ENCODE assay signal across 9 mouse cellular contexts in genomic region chr5:115520325-115520869, GRCm38 (mm10). TPM values are rescaled to one million over a fixed set of nuclear protein-coding genes. Genes with fewer than 3 reads are reported as not detected.
A peak's percentile ranks its signal among the peaks of the same experiment; 100 is the strongest.
DNase-seq lines count a peak whose midpoint lies in the region; ATAC-seq lines count a peak whose summit lies in the region.
"Had no signal": no experiment of that assay in that cellular context is flagged by ENCODE, and none has a peak within 500 bp of the region (broad histone marks: within the 10 kb centered on the region; RNA-seq: fewer than 3 reads in every experiment).

No protein-coding gene starts in this region.

- 84% methylated on average over 21 of the region's 21 CpGs for WGBS in forebrain, embryonic 12.5 days
- 88% methylated on average over 21 of the region's 21 CpGs for WGBS in forebrain, embryonic 15.5 days
- WGBS in heart, embryonic 14.5 days = 47% methylated on average over 21 of the region's 21 CpGs
- WGBS in liver, embryonic 11.5 days = 35% methylated on average over 21 of the region's 21 CpGs

- H3K4me3 ChIP-seq in forebrain, embryonic 12.5 days (replicated peaks) = no peak overlapping the region
- H3K4me3 ChIP-seq in forebrain, embryonic 15.5 days = no peak overlapping the region
- no peak overlapping the region for H3K4me3 ChIP-seq in heart, embryonic 14.5 days (ENCODE audit: control insufficient read depth in 1 of 2, insufficient read depth in 1 of 2, low read depth in 1 of 2, low read length in 2 of 2)
- H3K4me3 ChIP-seq in liver, embryonic 11.5 days (ENCODE audit: low read depth, low read length) = peak overlapping the region; percentile 21; the same call in 1 of the 2 replicates

- 0 out of 2 replicates have a peak overlapping the region, but pooled peaks have one; percentile 13 for H3K27ac ChIP-seq in forebrain, embryonic 12.5 days
- H3K27ac ChIP-seq in forebrain, embryonic 15.5 days (replicated peaks) = no peak overlapping the region
- H3K27ac ChIP-seq in heart, embryonic 14.5 days (replicated peaks in 1 of 2; ENCODE audit: control insufficient read depth in 1 of 2, insufficient read depth in 1 of 2, low read depth in 2 of 2, low read length in 2 of 2) = peak overlapping the region; percentile 60 to 74
- H3K27ac ChIP-seq in liver, embryonic 11.5 days (ENCODE audit: low read depth, low read length) = peak overlapping the region; percentile 89

- no peak overlapping the region for H3K4me2 ChIP-seq in forebrain, embryonic 12.5 days
- H3K4me2 ChIP-seq in forebrain, embryonic 15.5 days (replicated peaks) = no peak overlapping the region
- H3K4me2 ChIP-seq in heart, embryonic 14.5 days (ENCODE audit: low read length) = peak overlapping the region; percentile 26; the same call in 1 of the 2 replicates
- peak overlapping the region; percentile 61 for H3K4me2 ChIP-seq in liver, embryonic 11.5 days

- no peaks in the 10 kb centered on the region for H3K9me3 ChIP-seq in forebrain, embryonic 12.5 days
- no peaks in the 10 kb centered on the region for H3K9me3 ChIP-seq in forebrain, embryonic 15.5 days
- H3K9me3 ChIP-seq in heart, embryonic 14.5 days (ENCODE audit: control insufficient read depth, low read length) = no peaks in the 10 kb centered on the region
- H3K9me3 ChIP-seq in liver, embryonic 11.5 days (ENCODE audit: control insufficient read depth, low read length) = no peaks in the 10 kb centered on the region
- H3K9me3 ChIP-seq: G1E had no signal

- peaks cover 18% of the 10 kb centered on the region for H3K4me1 ChIP-seq in forebrain, embryonic 12.5 days
- H3K4me1 ChIP-seq in forebrain, embryonic 15.5 days = peaks cover 10% of the 10 kb centered on the region
- H3K4me1 ChIP-seq in heart, embryonic 14.5 days (ENCODE audit: control insufficient read depth in 2 of 2, insufficient read depth in 2 of 2, low read length in 2 of 2) = peaks cover 23 to 64% of the 10 kb centered on the region in 2 experiments
- H3K4me1 ChIP-seq in liver, embryonic 11.5 days (replicated peaks; ENCODE audit: control insufficient read depth, insufficient read depth, low read length) = peaks cover 67% of the 10 kb centered on the region

- no peaks in the 10 kb centered on the region for H3K27me3 ChIP-seq in forebrain, embryonic 12.5 days
- no peaks in the 10 kb centered on the region for H3K27me3 ChIP-seq in forebrain, embryonic 15.5 days
- no peaks in the 10 kb centered on the region for H3K27me3 ChIP-seq in heart, embryonic 14.5 days (ENCODE audit: control insufficient read depth, insufficient read depth, low read length)
- H3K27me3 ChIP-seq in liver, embryonic 11.5 days (replicated peaks; ENCODE audit: control insufficient read depth, insufficient read depth, low read length) = no peaks in the 10 kb centered on the region

- peak; percentile 59 for DNase-seq in adrenal gland, postnatal 14 days
- no peak for DNase-seq in liver, embryonic 11.5 days (ENCODE audit: low spot score)
- DNase-seq in natural killer cell, adult 2 months (ENCODE audit: low spot score in 2 of 2) = no peak
- no peak for DNase-seq in right cerebral cortex, adult 2 months (ENCODE audit: low spot score in 2 of 2)
- no peak for DNase-seq in T-cell, adult 2 months (ENCODE audit: low spot score)

- no peaks in the 10 kb centered on the region for H3K36me3 ChIP-seq in forebrain, embryonic 12.5 days (replicated peaks)
- no peaks in the 10 kb centered on the region for H3K36me3 ChIP-seq in forebrain, embryonic 15.5 days
- H3K36me3 ChIP-seq in heart, embryonic 14.5 days (ENCODE audit: control insufficient read depth, insufficient read depth, low read length) = peaks cover 3% of the 10 kb centered on the region; the same call in 1 of the 2 replicates
- H3K36me3 ChIP-seq in liver, embryonic 11.5 days (ENCODE audit: control insufficient read depth, insufficient read depth, low read length) = peaks cover 3% of the 10 kb centered on the region; the same call in 1 of the 2 replicates

- ATAC-seq in forebrain, embryonic 12.5 days (ENCODE audit: low FRiP score) = no peak
- no peak for ATAC-seq in forebrain, embryonic 15.5 days (replicated peaks)
- ATAC-seq in heart, embryonic 14.5 days (ENCODE audit: insufficient number of reproducible peaks, insufficient read depth, low FRiP score, low read depth) = no peak
- ATAC-seq in liver, embryonic 11.5 days (replicated peaks; ENCODE audit: low FRiP score) = 0 out of 2 replicates have a peak, but pooled peaks have one; percentile 24

- H3K9ac ChIP-seq in forebrain, embryonic 12.5 days = no peak overlapping the region
- H3K9ac ChIP-seq in forebrain, embryonic 15.5 days (replicated peaks) = no peak overlapping the region
- peak overlapping the region; percentile 47; the same call in 1 of the 2 replicates for H3K9ac ChIP-seq in heart, embryonic 14.5 days (ENCODE audit: low read length)
- H3K9ac ChIP-seq in liver, embryonic 11.5 days (ENCODE audit: low read depth, low read length) = peak overlapping the region; percentile 41

RNA-seq across cellular contexts. Expression of gene Pxn, which starts 13.9 kb away (rescaled TPM):
- 24.6 and 25.3 TPM in 2 replicates for polyA plus RNA-seq in forebrain, embryonic 12.5 days (2016; fragmentation: Nextera tagmentation; extraction: Ambion mirVana)
- 19.1 and 19.7 TPM in 2 replicates for polyA plus RNA-seq in forebrain, embryonic 15.5 days (2015; fragmentation: Nextera tagmentation; extraction: Ambion mirVana)
- total RNA-seq in adrenal gland, postnatal 14 days (2021) = 48.9 and 54.8 TPM in 2 replicates
- 14.4 and 19.1 TPM in 2 replicates for polyA plus RNA-seq in heart, embryonic 14.5 days (2014; fragmentation: Nextera tagmentation; extraction: Ambion mirVana)
- polyA plus RNA-seq in liver, embryonic 11.5 days (2014; fragmentation: Nextera tagmentation; extraction: Ambion mirVana) = 12.4 and 14.0 TPM in 2 replicates

RNA-seq across cellular contexts. Expression of gene Sirt4, which starts 35.9 kb away (rescaled TPM):
- polyA plus RNA-seq in forebrain, embryonic 12.5 days (2016; fragmentation: Nextera tagmentation; extraction: Ambion mirVana) = 20.0 and 23.2 TPM in 2 replicates
- polyA plus RNA-seq in forebrain, embryonic 15.5 days (2015; fragmentation: Nextera tagmentation; extraction: Ambion mirVana) = 34.0 and 34.2 TPM in 2 replicates
- 18.1 and 23.5 TPM in 2 replicates for total RNA-seq in adrenal gland, postnatal 14 days (2021)
- 19.2 and 22.5 TPM in 2 replicates for polyA plus RNA-seq in heart, embryonic 14.5 days (2014; fragmentation: Nextera tagmentation; extraction: Ambion mirVana)
- polyA plus RNA-seq in liver, embryonic 11.5 days (2014; fragmentation: Nextera tagmentation; extraction: Ambion mirVana) = 14.8 and 15.2 TPM in 2 replicates

RNA-seq across cellular contexts. Expression of gene Rplp0, which starts 38.9 kb away (rescaled TPM):
- polyA plus RNA-seq in forebrain, embryonic 12.5 days (2016; fragmentation: Nextera tagmentation; extraction: Ambion mirVana) = 860 and 944 TPM in 2 replicates
- 1,000 and 1,018 TPM in 2 replicates for polyA plus RNA-seq in forebrain, embryonic 15.5 days (2015; fragmentation: Nextera tagmentation; extraction: Ambion mirVana)
- 786 and 963 TPM in 2 replicates for total RNA-seq in adrenal gland, postnatal 14 days (2021)
- 1,183 and 1,268 TPM in 2 replicates for polyA plus RNA-seq in heart, embryonic 14.5 days (2014; fragmentation: Nextera tagmentation; extraction: Ambion mirVana)
- 2,436 and 2,466 TPM in 2 replicates for polyA plus RNA-seq in liver, embryonic 11.5 days (2014; fragmentation: Nextera tagmentation; extraction: Ambion mirVana)

RNA-seq across cellular contexts. Expression of gene Gcn1l1, which starts 44.7 kb away (rescaled TPM):
- 60.4 and 67.4 TPM in 2 replicates for polyA plus RNA-seq in forebrain, embryonic 12.5 days (2016; fragmentation: Nextera tagmentation; extraction: Ambion mirVana)
- polyA plus RNA-seq in forebrain, embryonic 15.5 days (2015; fragmentation: Nextera tagmentation; extraction: Ambion mirVana) = 43.8 and 46.1 TPM in 2 replicates
- total RNA-seq in adrenal gland, postnatal 14 days (2021) = 59.7 and 60.4 TPM in 2 replicates
- polyA plus RNA-seq in heart, embryonic 14.5 days (2014; fragmentation: Nextera tagmentation; extraction: Ambion mirVana) = 25.2 and 26.3 TPM in 2 replicates
- 51.0 and 55.6 TPM in 2 replicates for polyA plus RNA-seq in liver, embryonic 11.5 days (2014; fragmentation: Nextera tagmentation; extraction: Ambion mirVana)

RNA-seq across cellular contexts. Expression of gene Pla2g1b, which starts 54.3 kb away (rescaled TPM):
- not detected in 2 replicates for polyA plus RNA-seq in forebrain, embryonic 12.5 days (2016; fragmentation: Nextera tagmentation; extraction: Ambion mirVana)
- not detected in 2 replicates for polyA plus RNA-seq in forebrain, embryonic 15.5 days (2015; fragmentation: Nextera tagmentation; extraction: Ambion mirVana)
- total RNA-seq in adrenal gland, postnatal 14 days (2021) = not detected in 2 replicates
- polyA plus RNA-seq in heart, embryonic 14.5 days (2014; fragmentation: Nextera tagmentation; extraction: Ambion mirVana) = not detected in 2 replicates
- polyA plus RNA-seq in liver, embryonic 11.5 days (2014; fragmentation: Nextera tagmentation; extraction: Ambion mirVana) = 0.89 and 1.2 TPM in 2 replicates
- total RNA-seq: G1E had no signal

Comparison
In these comparisons a context has a peak if more than half of its experiments do, and no peak if none do; other contexts are left out.
1. H3K4me2 ChIP-seq: peak in heart, embryonic 14.5 days (single experiment) and liver, embryonic 11.5 days (single experiment); none in forebrain, embryonic 12.5 days (single experiment) and forebrain, embryonic 15.5 days (single experiment).
2. H3K9ac ChIP-seq: peak in heart, embryonic 14.5 days (single experiment) and liver, embryonic 11.5 days (single experiment); none in forebrain, embryonic 12.5 days (single experiment) and forebrain, embryonic 15.5 days (single experiment).